Mouse (Mus musculus): ENCODE measurements at regions not wholly inside any gene's neighbourhood (a gene's known extent, or its start where the extent isn't known, plus 50 kb on each side); places are given as distances from the start of the nearest gene placed in this dataset.

- TF ChIP-seq POLR2A (IDR thresholded peaks at IDR 0.05; ENCODE audit: extremely low read depth, insufficient read depth, low read length) (no peak), CTCF (IDR thresholded peaks at IDR 0.05; ENCODE audit: extremely low read depth, insufficient read depth, low read length) (no peak)
These were observed 123.1 kb upstream of the Cdkn3 start for GRCm38 (mm10) chr14:46637240-46637639.
